In the genomic region with DNA sequence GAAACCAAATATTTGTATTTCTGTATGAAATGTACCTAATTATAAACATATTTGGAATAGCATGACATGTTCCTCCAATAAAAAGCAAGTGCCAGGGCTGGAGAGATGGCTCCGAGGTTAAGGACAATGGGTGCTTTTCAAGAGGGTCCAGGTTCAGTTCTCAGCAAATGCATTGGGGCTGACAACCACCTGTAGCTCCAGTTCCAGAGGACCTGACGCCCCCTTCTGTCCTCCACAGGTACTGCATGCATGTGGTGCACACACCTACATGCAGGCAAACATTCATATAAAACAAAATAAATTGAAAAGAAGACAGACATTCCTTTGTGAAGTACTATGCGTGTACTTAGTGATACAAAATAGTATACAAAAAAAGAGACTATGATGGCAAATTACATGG, we compare ENCODE assay signal across 18 mouse cellular contexts.
"Had no signal": no experiment of that assay in that cellular context is flagged by ENCODE, and none has a peak within 500 bp of the region (broad histone marks: within the 10 kb centered on the region; RNA-seq: fewer than 3 reads in every experiment).

No protein-coding gene starts in this region.

- ATAC-seq: liver, postnatal 0 days; midbrain, embryonic 13.5 days had no signal

- DNase-seq: kidney, adult 11 months; kidney, adult 9 months; kidney, postnatal 36 days; liver; liver, embryonic 13.5 days; liver, postnatal 0 days; lung, postnatal 14 days; right cerebral cortex, postnatal 4 days; spleen, adult 18-20 months; thymus, postnatal 4 days had no signal

- H3K27me3 ChIP-seq: limb, embryonic 12.5 days; liver, embryonic 13.5 days; lung, embryonic 15.5 days; megakaryocyte, embryonic 14.5 days; midbrain, embryonic 13.5 days; neural tube, embryonic 15.5 days had no signal

- H3K9ac ChIP-seq: limb, embryonic 12.5 days; liver, embryonic 13.5 days; liver, postnatal 0 days; lung, embryonic 15.5 days; midbrain, embryonic 13.5 days; neural tube, embryonic 15.5 days had no signal

- H3K27ac ChIP-seq: kidney, postnatal 0 days; limb, embryonic 12.5 days; liver, embryonic 13.5 days; lung, embryonic 15.5 days; macrophage; midbrain, embryonic 13.5 days; neural tube, embryonic 15.5 days had no signal

- H3K4me1 ChIP-seq: limb, embryonic 12.5 days; liver, embryonic 13.5 days; lung, embryonic 15.5 days; megakaryocyte, embryonic 14.5 days; midbrain, embryonic 13.5 days; neural tube, embryonic 15.5 days had no signal

- H3K4me2 ChIP-seq: limb, embryonic 12.5 days; liver, embryonic 13.5 days; lung, embryonic 15.5 days; midbrain, embryonic 13.5 days; neural tube, embryonic 15.5 days had no signal

- H3K36me3 ChIP-seq: limb, embryonic 12.5 days; liver, embryonic 13.5 days; lung, embryonic 15.5 days; midbrain, embryonic 13.5 days; neural tube, embryonic 15.5 days had no signal

- H3K4me3 ChIP-seq: limb, embryonic 12.5 days; liver, embryonic 13.5 days; lung, embryonic 15.5 days; midbrain, embryonic 13.5 days; myocyte; neural tube, embryonic 15.5 days had no signal

- H3K9me3 ChIP-seq: lung, embryonic 15.5 days; neural tube, embryonic 15.5 days had no signal
